Comparison of ENCODE assay signal across 13 mouse cellular contexts in genomic region chr1:64104665-64105064, GRCm38 (mm10). TPM values are rescaled to one million over a fixed set of nuclear protein-coding genes. Genes with fewer than 3 reads are reported as not detected.
DNase-seq lines count a peak whose midpoint lies in the region; ATAC-seq lines count a peak whose summit lies in the region.
"Had no signal": no experiment of that assay in that cellular context is flagged by ENCODE, and none has a peak within 500 bp of the region (broad histone marks: within the 10 kb centered on the region; RNA-seq: fewer than 3 reads in every experiment).

No protein-coding gene starts in this region.

- WGBS in embryonic facial prominence, embryonic 11.5 days, result 87% methylated on average over 3 of the region's 3 CpGs
- WGBS in embryonic facial prominence, embryonic 10.5 days, result 93% methylated on average over 3 of the region's 3 CpGs
- WGBS in midbrain, embryonic 15.5 days, result 94% methylated on average over 3 of the region's 3 CpGs
- WGBS in midbrain, embryonic 11.5 days, result 85% methylated on average over 3 of the region's 3 CpGs
- WGBS in liver, embryonic 16.5 days (ENCODE audit: insufficient replicate concordance), result 22% methylated on average over 3 of the region's 3 CpGs

- ATAC-seq in embryonic facial prominence, embryonic 11.5 days (replicated peaks; ENCODE audit: insufficient number of reproducible peaks, low FRiP score, low TSS enrichment, low read depth), result 0 out of 2 replicates have a peak, but pooled peaks have one; percentile 14
- ATAC-seq in midbrain, embryonic 15.5 days (replicated peaks), result peak; percentile 18; the same call in 1 of the 2 replicates
- no peak for ATAC-seq in midbrain, embryonic 11.5 days (ENCODE audit: low FRiP score)
- peak; percentile 68 for ATAC-seq in liver, embryonic 16.5 days (ENCODE audit: low read depth)
- ATAC-seq: forebrain, embryonic 15.5 days had no signal

- H3K4me2 ChIP-seq in embryonic facial prominence, embryonic 11.5 days (ENCODE audit: low read depth, low read length), result no peak overlapping the region
- H3K4me2 ChIP-seq in midbrain, embryonic 15.5 days, result no peak overlapping the region
- H3K4me2 ChIP-seq in midbrain, embryonic 11.5 days, result no peak overlapping the region
- no peak overlapping the region for H3K4me2 ChIP-seq in liver, embryonic 16.5 days (ENCODE audit: low read depth, low read length)
- H3K4me2 ChIP-seq: embryonic facial prominence, embryonic 15.5 days; forebrain, embryonic 15.5 days; limb, embryonic 12.5 days had no signal

- H3K27me3 ChIP-seq in embryonic facial prominence, embryonic 11.5 days (ENCODE audit: control insufficient read depth, insufficient read depth, low read length), result no peaks in the 10 kb centered on the region
- no peaks in the 10 kb centered on the region for H3K27me3 ChIP-seq in embryonic facial prominence, embryonic 10.5 days (replicated peaks; ENCODE audit: low read depth, poor library complexity, severe bottlenecking)
- H3K27me3 ChIP-seq in midbrain, embryonic 15.5 days (replicated peaks), result no peaks in the 10 kb centered on the region
- no peaks in the 10 kb centered on the region for H3K27me3 ChIP-seq in midbrain, embryonic 11.5 days (ENCODE audit: control insufficient read depth, insufficient read depth, low read length)
- no peaks in the 10 kb centered on the region for H3K27me3 ChIP-seq in liver, embryonic 16.5 days (ENCODE audit: control insufficient read depth, insufficient read depth, low read depth, low read length)
- H3K27me3 ChIP-seq: embryonic facial prominence, embryonic 15.5 days; forebrain, embryonic 15.5 days; limb, embryonic 12.5 days; megakaryocyte, embryonic 14.5 days had no signal

- no peak overlapping the region for H3K9ac ChIP-seq in embryonic facial prominence, embryonic 11.5 days (replicated peaks; ENCODE audit: low read length)
- H3K9ac ChIP-seq in midbrain, embryonic 15.5 days, result no peak overlapping the region
- H3K9ac ChIP-seq in midbrain, embryonic 11.5 days (ENCODE audit: low read length), result no peak overlapping the region
- H3K9ac ChIP-seq in liver, embryonic 16.5 days (ENCODE audit: low read depth, low read length), result no peak overlapping the region
- H3K9ac ChIP-seq: embryonic facial prominence, embryonic 15.5 days; forebrain, embryonic 15.5 days; limb, embryonic 12.5 days had no signal

- H3K36me3 ChIP-seq in embryonic facial prominence, embryonic 11.5 days (replicated peaks; ENCODE audit: control insufficient read depth, insufficient read depth, low read depth, low read length), result no peaks in the 10 kb centered on the region
- peaks cover 12% of the 10 kb centered on the region for H3K36me3 ChIP-seq in embryonic facial prominence, embryonic 10.5 days (replicated peaks)
- 0 out of 2 replicates have a peak, but pooled peaks cover 7% of the 10 kb centered on the region for H3K36me3 ChIP-seq in midbrain, embryonic 15.5 days (replicated peaks)
- no peaks in the 10 kb centered on the region for H3K36me3 ChIP-seq in midbrain, embryonic 11.5 days (ENCODE audit: control insufficient read depth, insufficient read depth, low read length)
- H3K36me3 ChIP-seq in liver, embryonic 16.5 days (ENCODE audit: control insufficient read depth, insufficient read depth), result no peaks in the 10 kb centered on the region
- H3K36me3 ChIP-seq: embryonic facial prominence, embryonic 15.5 days; forebrain, embryonic 15.5 days had no signal

- H3K4me3 ChIP-seq in embryonic facial prominence, embryonic 11.5 days (ENCODE audit: low read depth, low read length), result no peak overlapping the region
- H3K4me3 ChIP-seq in embryonic facial prominence, embryonic 10.5 days, result no peak overlapping the region
- no peak overlapping the region for H3K4me3 ChIP-seq in midbrain, embryonic 15.5 days
- no peak overlapping the region for H3K4me3 ChIP-seq in midbrain, embryonic 11.5 days (ENCODE audit: low read depth, low read length)
- no peak overlapping the region for H3K4me3 ChIP-seq in liver, embryonic 16.5 days (ENCODE audit: low read depth, low read length)
- H3K4me3 ChIP-seq: embryonic facial prominence, embryonic 15.5 days; forebrain, embryonic 15.5 days; limb, embryonic 12.5 days had no signal

- no peak overlapping the region for H3K27ac ChIP-seq in embryonic facial prominence, embryonic 11.5 days (replicated peaks; ENCODE audit: low read depth, low read length)
- no peak overlapping the region for H3K27ac ChIP-seq in embryonic facial prominence, embryonic 10.5 days (replicated peaks)
- no peak overlapping the region for H3K27ac ChIP-seq in midbrain, embryonic 15.5 days
- H3K27ac ChIP-seq in midbrain, embryonic 11.5 days (ENCODE audit: low read depth, low read length), result no peak overlapping the region
- no peak overlapping the region; the same call in 1 of the 2 replicates for H3K27ac ChIP-seq in liver, embryonic 16.5 days (ENCODE audit: low read length)
- H3K27ac ChIP-seq: embryonic facial prominence, embryonic 15.5 days; forebrain, embryonic 15.5 days; limb, embryonic 12.5 days had no signal

- DNase-seq in embryonic facial prominence, embryonic 11.5 days (ENCODE audit: low spot score), result no peak
- no peak for DNase-seq in embryonic facial prominence, embryonic 10.5 days (ENCODE audit: low spot score)
- no peak for DNase-seq in midbrain, embryonic 11.5 days (ENCODE audit: low spot score, missing footprints)
- no peak for DNase-seq in right cerebral cortex, adult 18-20 months
- DNase-seq in left cerebral cortex, postnatal 10 days (ENCODE audit: extremely low spot score in 1 of 2, low spot score in 2 of 2), result no peak
- DNase-seq in Muller cell, postnatal 12 days (ENCODE audit: inconsistent ontology term), result no peak
- DNase-seq: cerebellum, postnatal 10 days had no signal

- intact Hi-C loops in left cerebral cortex, postnatal 10 days (cut with DNase I), result loop anchor here (10.0 kb wide), 1 partner anchor 50 kb away; no protein-coding TSS in a partner anchor

- no peaks in the 10 kb centered on the region for H3K9me3 ChIP-seq in embryonic facial prominence, embryonic 11.5 days (replicated peaks; ENCODE audit: control insufficient read depth, low read length)
- H3K9me3 ChIP-seq in embryonic facial prominence, embryonic 10.5 days, result no peaks in the 10 kb centered on the region
- no peaks in the 10 kb centered on the region for H3K9me3 ChIP-seq in midbrain, embryonic 15.5 days
- H3K9me3 ChIP-seq in midbrain, embryonic 11.5 days (ENCODE audit: control insufficient read depth, low read length), result no peaks in the 10 kb centered on the region
- H3K9me3 ChIP-seq in liver, embryonic 16.5 days (replicated peaks; ENCODE audit: control insufficient read depth, low read length), result no peaks in the 10 kb centered on the region
- H3K9me3 ChIP-seq: embryonic facial prominence, embryonic 15.5 days; forebrain, embryonic 15.5 days; limb, embryonic 12.5 days; megakaryocyte, embryonic 14.5 days had no signal

- H3K4me1 ChIP-seq in embryonic facial prominence, embryonic 11.5 days (ENCODE audit: control insufficient read depth, insufficient read depth, low read length), result no peaks in the 10 kb centered on the region
- H3K4me1 ChIP-seq in embryonic facial prominence, embryonic 10.5 days, result peaks cover 26% of the 10 kb centered on the region
- H3K4me1 ChIP-seq in midbrain, embryonic 15.5 days, result peaks cover 29% of the 10 kb centered on the region
- H3K4me1 ChIP-seq in midbrain, embryonic 11.5 days (ENCODE audit: control insufficient read depth, insufficient read depth, low read length), result peaks cover 7% of the 10 kb centered on the region; the same call in 1 of the 2 replicates
- H3K4me1 ChIP-seq in liver, embryonic 16.5 days (ENCODE audit: control insufficient read depth, low read depth, low read length), result peaks cover 5% of the 10 kb centered on the region; the same call in 1 of the 2 replicates

RNA-seq across cellular contexts. Expression of gene Klf7, which starts 17.4 kb away (rescaled TPM):
- 15.6 and 16.3 TPM in 2 replicates for polyA plus RNA-seq in embryonic facial prominence, embryonic 11.5 days (2014; fragmentation: Nextera tagmentation; extraction: Ambion mirVana)
- 14.8 and 15.2 TPM in 2 replicates for polyA plus RNA-seq in embryonic facial prominence, embryonic 10.5 days (2016; fragmentation: Nextera tagmentation; extraction: Ambion mirVana)
- 117 and 118 TPM in 2 replicates for polyA plus RNA-seq in midbrain, embryonic 15.5 days (2015; fragmentation: Nextera tagmentation; extraction: Ambion mirVana)
- 30.4 and 32.0 TPM in 2 replicates for polyA plus RNA-seq in midbrain, embryonic 11.5 days (2014; fragmentation: Nextera tagmentation; extraction: Ambion mirVana)
- 5.4 and 7.8 TPM in 2 replicates for polyA plus RNA-seq in liver, embryonic 16.5 days (2015; fragmentation: Nextera tagmentation; extraction: Ambion mirVana)
- 10 to 100 TPM; 81.3 to 90.8 TPM for total RNA-seq in left cerebral cortex, postnatal 10 days (2021)
